21 mouse cellular contexts compared by ENCODE assay signal in genomic region chr15:99405150-99405549, GRCm38 (mm10). TPM values are rescaled to one million over a fixed set of nuclear protein-coding genes. Genes with fewer than 3 reads are reported as not detected.
A peak's percentile ranks its signal among the peaks of the same experiment; 100 is the strongest.
DNase-seq lines count a peak whose midpoint lies in the region; ATAC-seq and TF ChIP-seq lines count a peak whose summit lies in the region.
"Had no signal": no experiment of that assay in that cellular context is flagged by ENCODE, and none has a peak within 500 bp of the region (broad histone marks: within the 10 kb centered on the region; RNA-seq: fewer than 3 reads in every experiment).

No protein-coding gene starts in this region.

- H3K4me1 ChIP-seq in heart, embryonic 10.5 days = peaks cover 4% of the 10 kb centered on the region
- no peaks in the 10 kb centered on the region for H3K4me1 ChIP-seq in lung, postnatal 0 days (ENCODE audit: insufficient read depth, low read depth, low read length)
- no peaks in the 10 kb centered on the region for H3K4me1 ChIP-seq in forebrain, embryonic 11.5 days (replicated peaks; ENCODE audit: control insufficient read depth, insufficient read depth, low read length)
- H3K4me1 ChIP-seq: embryonic facial prominence, embryonic 10.5 days; hindbrain, embryonic 10.5 days; limb, embryonic 15.5 days had no signal

- no peaks in the 10 kb centered on the region for H3K27me3 ChIP-seq in heart, embryonic 10.5 days (ENCODE audit: insufficient read depth, poor library complexity, severe bottlenecking)
- no peaks in the 10 kb centered on the region for H3K27me3 ChIP-seq in lung, postnatal 0 days (replicated peaks; ENCODE audit: insufficient read depth, low read length)
- no peaks in the 10 kb centered on the region for H3K27me3 ChIP-seq in forebrain, embryonic 11.5 days (ENCODE audit: control insufficient read depth, insufficient read depth, low read length)
- H3K27me3 ChIP-seq: limb, embryonic 15.5 days; lung, embryonic 15.5 days; stomach, embryonic 15.5 days had no signal

- 83% methylated on average over 9 of the region's 9 CpGs for WGBS in heart, embryonic 10.5 days
- WGBS in lung, postnatal 0 days = 74% methylated on average over 9 of the region's 9 CpGs
- 91% methylated on average over 9 of the region's 9 CpGs for WGBS in forebrain, embryonic 11.5 days

- no peak for TF ChIP-seq EP300 in lung, postnatal 0 days (IDR thresholded peaks at IDR 0.05)

- DNase-seq in heart, adult 8-10 months (ENCODE audit: low spot score) = peak; percentile 58
- DNase-seq in heart, embryonic 10.5 days (ENCODE audit: low spot score) = no peak
- peak; percentile 59 for DNase-seq in lung, postnatal 0 days (ENCODE audit: low spot score)
- DNase-seq in lung, postnatal 10 days = no peak
- peak; percentile 57 for DNase-seq in heart, postnatal 4 days
- peak; percentile 76 for DNase-seq in lung, postnatal 36 days
- DNase-seq in adrenal gland, postnatal 4 days (ENCODE audit: low spot score in 2 of 2) = no peak
- no peak for DNase-seq in forebrain, embryonic 11.5 days (ENCODE audit: low spot score)
- DNase-seq: adrenal gland, postnatal 36 days; cerebellum, postnatal 14 days; gastrocnemius, postnatal 36 days; right cerebral cortex, adult 18-20 months; thymus, postnatal 25 days had no signal

- no peak overlapping the region for H3K4me2 ChIP-seq in lung, postnatal 0 days (replicated peaks; ENCODE audit: low read depth, low read length)
- no peak overlapping the region for H3K4me2 ChIP-seq in forebrain, embryonic 11.5 days (ENCODE audit: low read depth, low read length, severe bottlenecking)
- H3K4me2 ChIP-seq: limb, embryonic 15.5 days; lung, embryonic 15.5 days; midbrain, embryonic 11.5 days; stomach, embryonic 15.5 days had no signal

- H3K9me3 ChIP-seq in heart, embryonic 10.5 days = no peaks in the 10 kb centered on the region
- no peaks in the 10 kb centered on the region for H3K9me3 ChIP-seq in lung, postnatal 0 days (ENCODE audit: low read length)
- H3K9me3 ChIP-seq in forebrain, embryonic 11.5 days (ENCODE audit: control insufficient read depth, low read length) = no peaks in the 10 kb centered on the region
- H3K9me3 ChIP-seq: embryonic facial prominence, embryonic 10.5 days; hindbrain, embryonic 10.5 days; limb, embryonic 15.5 days; lung, embryonic 15.5 days; stomach, embryonic 15.5 days had no signal

- H3K36me3 ChIP-seq in heart, embryonic 10.5 days = peaks cover 86% of the 10 kb centered on the region
- peaks cover 53% of the 10 kb centered on the region for H3K36me3 ChIP-seq in lung, postnatal 0 days (ENCODE audit: insufficient read depth, low read length)
- peaks cover 6% of the 10 kb centered on the region; the same call in 1 of the 2 replicates for H3K36me3 ChIP-seq in forebrain, embryonic 11.5 days (ENCODE audit: control insufficient read depth, insufficient read depth, low read length)

- H3K9ac ChIP-seq in lung, postnatal 0 days (replicated peaks; ENCODE audit: low read depth) = no peak overlapping the region
- no peak overlapping the region for H3K9ac ChIP-seq in forebrain, embryonic 11.5 days (ENCODE audit: low read length)
- H3K9ac ChIP-seq: limb, embryonic 15.5 days; lung, embryonic 15.5 days; stomach, embryonic 15.5 days had no signal

- no peak overlapping the region for H3K27ac ChIP-seq in heart, embryonic 10.5 days
- H3K27ac ChIP-seq in lung, postnatal 0 days (ENCODE audit: low read length) = no peak overlapping the region
- H3K27ac ChIP-seq in forebrain, embryonic 11.5 days (ENCODE audit: low read depth, low read length) = no peak overlapping the region
- H3K27ac ChIP-seq: embryonic facial prominence, embryonic 10.5 days; hindbrain, embryonic 10.5 days; limb, embryonic 15.5 days; lung, embryonic 15.5 days; stomach, embryonic 15.5 days had no signal

- no peak for ATAC-seq in lung, postnatal 0 days
- no peak for ATAC-seq in forebrain, embryonic 11.5 days (replicated peaks; ENCODE audit: low FRiP score)
- ATAC-seq: forebrain, embryonic 16.5 days had no signal

- no peak overlapping the region for H3K4me3 ChIP-seq in heart, embryonic 10.5 days
- no peak overlapping the region for H3K4me3 ChIP-seq in lung, postnatal 0 days (ENCODE audit: low read depth, low read length)
- no peak overlapping the region for H3K4me3 ChIP-seq in forebrain, embryonic 11.5 days (ENCODE audit: low read depth, low read length)
- H3K4me3 ChIP-seq: embryonic facial prominence, embryonic 10.5 days; erythroblast, embryonic 14.5 days; hindbrain, embryonic 10.5 days; limb, embryonic 15.5 days; lung, embryonic 15.5 days; stomach, embryonic 15.5 days had no signal

- no peak for TF ChIP-seq CTCF in lung, postnatal 0 days (IDR thresholded peaks at IDR 0.05)

RNA-seq across cellular contexts. Expression of gene Tmbim6, which starts 12.5 kb away (rescaled TPM):
- 100 to 1,000 TPM; 230 to 269 (median 248) TPM for total RNA-seq in heart, adult 8-10 months (2022)
- 295 and 308 TPM in 2 replicates for polyA plus RNA-seq in heart, embryonic 10.5 days (2016; fragmentation: Nextera tagmentation; extraction: Ambion mirVana)
- polyA plus RNA-seq in lung, postnatal 0 days (2015; fragmentation: Nextera tagmentation; extraction: Ambion mirVana) = 669 and 693 TPM in 2 replicates
- total RNA-seq in heart, postnatal 4 days (2021) = 100 to 1,000 TPM; 197 to 201 TPM
- 100 to 1,000 TPM; 520 to 533 TPM for total RNA-seq in adrenal gland, postnatal 4 days (2021)
- polyA plus RNA-seq in forebrain, embryonic 11.5 days (2014; fragmentation: Nextera tagmentation; extraction: Ambion mirVana) = 229 and 267 TPM in 2 replicates

RNA-seq across cellular contexts. Expression of gene Fmnl3, which starts 34.9 kb away (rescaled TPM):
- total RNA-seq in heart, adult 8-10 months (2022) = 10 to 100 TPM; 13.2 to 17.9 (median 15.8) TPM
- 14.3 and 17.5 TPM in 2 replicates for polyA plus RNA-seq in heart, embryonic 10.5 days (2016; fragmentation: Nextera tagmentation; extraction: Ambion mirVana)
- 25.8 and 30.7 TPM in 2 replicates for polyA plus RNA-seq in lung, postnatal 0 days (2015; fragmentation: Nextera tagmentation; extraction: Ambion mirVana)
- total RNA-seq in heart, postnatal 4 days (2021) = 10 to 100 TPM; 42.6 to 44.4 TPM
- 10 to 100 TPM; 41.0 to 45.6 TPM for total RNA-seq in adrenal gland, postnatal 4 days (2021)
- 14.3 and 17.0 TPM in 2 replicates for polyA plus RNA-seq in forebrain, embryonic 11.5 days (2014; fragmentation: Nextera tagmentation; extraction: Ambion mirVana)

RNA-seq across cellular contexts. Expression of gene Nckap5l, which starts 52.4 kb away (rescaled TPM):
- total RNA-seq in heart, adult 8-10 months (2022) = 1 to 10 TPM; 3.2 to 5.2 (median 4.4) TPM
- polyA plus RNA-seq in heart, embryonic 10.5 days (2016; fragmentation: Nextera tagmentation; extraction: Ambion mirVana) = 10.7 and 12.8 TPM in 2 replicates
- polyA plus RNA-seq in lung, postnatal 0 days (2015; fragmentation: Nextera tagmentation; extraction: Ambion mirVana) = 5.2 and 6.0 TPM in 2 replicates
- 10 to 100 TPM; 20.0 to 23.6 TPM for total RNA-seq in heart, postnatal 4 days (2021)
- 10 to 100 TPM; 35.7 to 44.5 TPM for total RNA-seq in adrenal gland, postnatal 4 days (2021)
- 12.0 and 12.2 TPM in 2 replicates for polyA plus RNA-seq in forebrain, embryonic 11.5 days (2014; fragmentation: Nextera tagmentation; extraction: Ambion mirVana)

Comparison
In these comparisons a context has a peak if more than half of its experiments do, and no peak if none do; other contexts are left out.
1. DNase-seq: peak in heart, adult 8-10 months (single experiment), lung, postnatal 0 days (single experiment), heart, postnatal 4 days (single experiment) and lung, postnatal 36 days (single experiment); none in heart, embryonic 10.5 days (single experiment), lung, postnatal 10 days (single experiment), adrenal gland, postnatal 4 days (0 of 2) and forebrain, embryonic 11.5 days (single experiment).